Mouse (Mus musculus) heart, adult 2 months (tissue): ENCODE data around the gene Fgfr2.

Source experiments
- CTCF ChIP-seq: fragments of 200-600 bp; IDR thresholded peaks from 2 replicates; pipeline ENCODE4 v1.8.1; 2022; ENCODE audit warnings: antibody characterized with exemption, mild to moderate bottlenecking, moderate library complexity
- EP300 ChIP-seq: fragments of 200-500 bp; IDR thresholded peaks from 2 replicates; pipeline ENCODE4 v1.6.1; 2011; ENCODE audit warnings: low read depth, low read length, control low read depth; ENCODE audit not compliant: insufficient read depth
- POLR2A ChIP-seq: fragments of 200-500 bp; IDR thresholded peaks from 2 replicates; pipeline ENCODE4 v1.6.1; 2011; ENCODE audit warnings: mild to moderate bottlenecking, low read depth, low read length, control low read depth; ENCODE audit not compliant: insufficient read depth

- TF ChIP-seq POLR2A, result no peak
- TF ChIP-seq EP300, result no peak
- TF ChIP-seq CTCF, result peak; percentile 21; the same call in 1 of the 2 replicates
These were observed 1567.7 kb downstream of the Fgfr2 start for GRCm38 (mm10) chr7:131555301-131556081.
